Mouse (Mus musculus) E14TG2a.4 (cell line): ENCODE measurements around the gene Adar.
A peak's percentile ranks its signal among the peaks of the same experiment; 100 is the strongest.

Source experiments
- H3K27me3 ChIP-seq: 2 replicates; pipeline ENCODE4 v1.6.1; 2014; ENCODE audit warnings: low read length, control low read depth; ENCODE audit not compliant: insufficient read depth
- H3K36me3 ChIP-seq: 2 replicates; pipeline ENCODE4 v1.6.1; 2014; ENCODE audit warnings: low read length, control low read depth; ENCODE audit not compliant: insufficient read depth
- H3K4me1 ChIP-seq: replicated peaks from 2 replicates; pipeline ENCODE4 v1.6.1; 2014; ENCODE audit warnings: low read depth, low read length, control low read depth
- H3K4me3 ChIP-seq: replicated peaks from 2 replicates; pipeline ENCODE4 v1.5.1; 2014; ENCODE audit warnings: mild to moderate bottlenecking, low read length
- H3K9me3 ChIP-seq: 2 replicates; pipeline ENCODE4 v1.6.1; 2014; ENCODE audit warnings: low read length, control low read depth
- CTCF ChIP-seq: conservative IDR thresholded peaks from 2 replicates; pipeline ENCODE4 v1.5.1; 2014; ENCODE audit warnings: low read length
- NANOG ChIP-seq: IDR thresholded peaks from 2 replicates; pipeline ENCODE4 v1.6.1; 2014; ENCODE audit warnings: borderline replicate concordance, low read length, mixed read lengths
- POU5F1 ChIP-seq: IDR thresholded peaks from 2 replicates; pipeline ENCODE4 v1.6.1; 2014; ENCODE audit warnings: low read length, borderline replicate concordance

Adar gene

GRCm38 (mm10) chr3:89723400-89724084 lies 8.7 kb downstream of the Adar start:
- Histone ChIP-seq H3K9me3 (peaks cover 8% of the 10 kb centered on the region; the same call in 1 of the 2 replicates), H3K36me3 (peaks cover under 1% of the 10 kb centered on the region; the same call in 1 of the 2 replicates), H3K27me3 (no peaks in the 10 kb centered on the region), H3K4me3 (no peak overlapping the region), H3K4me1 (peaks cover 50% of the 10 kb centered on the region)
- TF ChIP-seq CTCF (no peak), NANOG (no peak), POU5F1 (no peak)

GRCm38 (mm10) chr3:89727028-89727427 lies 12.2 kb downstream of the Adar start:
- Histone ChIP-seq H3K4me1 (peaks cover 61% of the 10 kb centered on the region), H3K4me3 (no peak overlapping the region), H3K9me3 (peaks cover 7% of the 10 kb centered on the region; the same call in 1 of the 2 replicates), H3K36me3 (no peaks in the 10 kb centered on the region), H3K27me3 (no peaks in the 10 kb centered on the region)
- TF ChIP-seq CTCF (peak; percentile 63), POU5F1 (no peak)

GRCm38 (mm10) chr3:89728848-89729247 lies 14.0 kb downstream of the Adar start:
- H3K36me3 ChIP-seq: 0 out of 2 replicates have a peak, but pooled peaks cover 3% of the 10 kb centered on the region
- no peaks in the 10 kb centered on the region for H3K9me3 ChIP-seq
- TF ChIP-seq NANOG (no peak), CTCF (no peak), POU5F1 (no peak)
- no peak overlapping the region for H3K4me3 ChIP-seq
- peaks cover 59% of the 10 kb centered on the region for H3K4me1 ChIP-seq
- no peaks in the 10 kb centered on the region for H3K27me3 ChIP-seq

- H3K9me3 ChIP-seq: no peaks in the 10 kb centered on the region
- H3K4me1 ChIP-seq: peaks cover 69% of the 10 kb centered on the region
- H3K36me3 ChIP-seq: peaks cover 16% of the 10 kb centered on the region
- TF ChIP-seq NANOG (no peak), CTCF (peak; percentile 46), POU5F1 (no peak)
- peak overlapping the region; percentile 78 for H3K4me3 ChIP-seq
- H3K27me3 ChIP-seq: no peaks in the 10 kb centered on the region
Measured at GRCm38 (mm10) chr3:89730350-89731331, 15.8 kb downstream of the Adar start.

GRCm38 (mm10) chr3:89732091-89732490 lies 17.3 kb downstream of the Adar start:
- no peak for TF ChIP-seq CTCF
- H3K4me3 ChIP-seq: no peak overlapping the region
- peaks cover 58% of the 10 kb centered on the region for H3K4me1 ChIP-seq
- H3K9me3 ChIP-seq: no peaks in the 10 kb centered on the region
- H3K27me3 ChIP-seq: no peaks in the 10 kb centered on the region
- H3K36me3 ChIP-seq: peaks cover 31% of the 10 kb centered on the region

- TF ChIP-seq POU5F1 (no peak), CTCF (no peak)
- H3K4me3 ChIP-seq: no peak overlapping the region
- H3K36me3 ChIP-seq: peaks cover 90% of the 10 kb centered on the region
- no peaks in the 10 kb centered on the region for H3K27me3 ChIP-seq
- H3K9me3 ChIP-seq: no peaks in the 10 kb centered on the region
- H3K4me1 ChIP-seq: peaks cover 14% of the 10 kb centered on the region
Measured at GRCm38 (mm10) chr3:89738509-89738908, 23.7 kb downstream of the Adar start.

- Histone ChIP-seq H3K36me3 (peaks cover 46% of the 10 kb centered on the region), H3K27me3 (peaks cover 11% of the 10 kb centered on the region), H3K9me3 (no peaks in the 10 kb centered on the region), H3K4me3 (no peak overlapping the region), H3K4me1 (peaks cover 22% of the 10 kb centered on the region)
- TF ChIP-seq NANOG (no peak), CTCF (no peak), POU5F1 (no peak)
Measured at GRCm38 (mm10) chr3:89752307-89752706, 37.5 kb downstream of the Adar start.

- Histone ChIP-seq H3K9me3 (no peaks in the 10 kb centered on the region), H3K4me1 (peaks cover 31% of the 10 kb centered on the region), H3K36me3 (peaks cover 17% of the 10 kb centered on the region), H3K27me3 (peaks cover 32% of the 10 kb centered on the region), H3K4me3 (no peak overlapping the region)
- no peak for TF ChIP-seq NANOG
- TF ChIP-seq POU5F1: no peak
- TF ChIP-seq CTCF: no peak
Measured at GRCm38 (mm10) chr3:89755283-89755682, 40.5 kb downstream of the Adar start.

GRCm38 (mm10) chr3:89757851-89758250 lies 43.0 kb downstream of the Adar start:
- no peaks in the 10 kb centered on the region for H3K36me3 ChIP-seq
- H3K4me1 ChIP-seq: peaks cover 25% of the 10 kb centered on the region
- TF ChIP-seq NANOG (no peak), CTCF (no peak)
- peaks cover 58% of the 10 kb centered on the region for H3K27me3 ChIP-seq
- H3K4me3 ChIP-seq: no peak overlapping the region
- no peaks in the 10 kb centered on the region for H3K9me3 ChIP-seq
